Mouse (Mus musculus) neural tube, embryonic 12.5 days (tissue): ENCODE measurements around the gene Mif4gd. TPM values are rescaled to one million over a fixed set of nuclear protein-coding genes. Genes with fewer than 3 reads are reported as not detected.

Source experiments
- ATAC-seq: fragments of 200-750 bp; cut with Nextera tagmentation; 2 replicates; pipeline ENCODE4 v1.8.0; 2017; ENCODE audit warnings: low read depth, mild to moderate bottlenecking, moderate TSS enrichment, moderate library complexity; ENCODE audit not compliant: low FRiP score
- H3K27ac ChIP-seq: fragments of 300-500 bp; sonication (generic); 2 replicates; pipeline ENCODE4 v1.5.1; 2016
- H3K27me3 ChIP-seq: fragments of 300-500 bp; sonication (generic); replicated peaks from 2 replicates; pipeline ENCODE4 v1.6.1; 2016; ENCODE audit warnings: mild to moderate bottlenecking
- H3K36me3 ChIP-seq: fragments of 300-500 bp; sonication (generic); 2 replicates; pipeline ENCODE4 v1.6.1; 2016; ENCODE audit warnings: mild to moderate bottlenecking
- H3K4me1 ChIP-seq: fragments of 300-500 bp; sonication (generic); 2 replicates; pipeline ENCODE4 v1.6.1; 2016
- H3K4me2 ChIP-seq: fragments of 300-500 bp; sonication (generic); replicated peaks from 2 replicates; pipeline ENCODE4 v1.6.1; 2016; ENCODE audit warnings: mild to moderate bottlenecking
- H3K4me3 ChIP-seq: fragments of 300-500 bp; sonication (generic); 2 replicates; pipeline ENCODE4 v1.5.1; 2016
- H3K9ac ChIP-seq: fragments of 300-500 bp; sonication (generic); 2 replicates; pipeline ENCODE4 v1.6.1; 2016; ENCODE audit warnings: mild to moderate bottlenecking
- H3K9me3 ChIP-seq: fragments of 300-500 bp; sonication (generic); 2 replicates; pipeline ENCODE4 v1.6.1; 2016; ENCODE audit warnings: mild to moderate bottlenecking
- WGBS: fragments of 180-500 bp; shearing (Covaris S2); methylation state at CpG from one replicate; pipeline ENCODE4 v1.1.7; 2016; 5-methylcytosine and 5-hydroxymethylcytosine counted together
- polyA plus RNA-seq: library from polyadenylated mRNA; unstranded; fragments of >200 nt; fragmentation: Nextera tagmentation; extraction: Ambion mirVana; gene quantifications from 2 replicates; pipeline ENCODE4 v1.2.1, GENCODE M21; 2016

Gene Mif4gd
- polyA plus RNA-seq, 1 experiment from 2014 or later, result 11.6 TPM

- no peak overlapping the region for H3K9ac ChIP-seq
- H3K4me2 ChIP-seq, result no peak overlapping the region
Measured at GRCm38 (mm10) chr11:115641664-115642036, 28.9 kb upstream of the Mif4gd start.

DNA sequence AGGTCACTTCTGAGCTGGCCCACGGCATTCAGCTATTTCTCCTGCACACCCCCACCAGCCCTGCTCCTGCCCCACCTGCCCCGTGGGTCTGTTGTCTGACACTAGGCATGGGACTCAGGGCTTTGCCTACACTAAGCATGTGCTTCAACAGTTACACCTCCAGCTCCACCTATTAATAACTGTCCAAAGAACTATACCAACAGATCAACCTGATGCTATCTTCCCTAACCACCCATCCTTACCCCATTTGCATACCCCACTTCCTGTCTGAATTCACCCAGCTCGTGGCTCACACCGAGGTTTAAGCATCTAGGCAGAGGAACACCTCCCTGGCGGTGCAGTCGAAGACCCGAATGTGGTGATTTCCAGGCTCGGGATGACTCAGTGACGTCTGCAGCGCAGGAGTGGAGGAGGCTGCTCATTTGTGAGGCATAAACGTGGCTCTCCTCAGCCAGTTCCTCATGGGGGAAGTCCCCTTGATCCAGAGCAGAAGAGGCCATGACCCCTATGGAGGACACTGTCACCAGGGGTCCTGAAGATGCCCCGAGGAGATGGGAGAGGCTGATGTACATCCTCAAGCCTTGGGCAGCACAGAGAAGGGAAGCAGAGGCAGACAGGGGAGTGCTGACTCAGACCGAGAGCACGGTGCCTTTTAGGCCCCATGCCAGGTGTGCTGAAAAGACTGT is 28.4 kb upstream of the Mif4gd start:
- no peaks in the 10 kb centered on the region for H3K9me3 ChIP-seq
- H3K4me3 ChIP-seq, result no peak overlapping the region
- no peak for ATAC-seq
- H3K4me2 ChIP-seq, result no peak overlapping the region
- H3K27me3 ChIP-seq, result no peaks in the 10 kb centered on the region
- WGBS, result 61% methylated on average over 14 of the region's 14 CpGs
- no peak overlapping the region for H3K27ac ChIP-seq
- H3K36me3 ChIP-seq, result peaks cover 23% of the 10 kb centered on the region
- H3K4me1 ChIP-seq, result no peaks in the 10 kb centered on the region
- H3K9ac ChIP-seq, result no peak overlapping the region

More at GRCm38 (mm10) chr11:115641664-115642036, 28.9 kb upstream of the Mif4gd start:
- H3K9me3 ChIP-seq, result no peaks in the 10 kb centered on the region
- no peak overlapping the region for H3K27ac ChIP-seq
- WGBS, result 89% methylated on average over 4 of the region's 4 CpGs
- H3K4me1 ChIP-seq, result no peaks in the 10 kb centered on the region
- H3K4me3 ChIP-seq, result no peak overlapping the region
- no peak for ATAC-seq
- peaks cover 28% of the 10 kb centered on the region for H3K36me3 ChIP-seq
- no peaks in the 10 kb centered on the region for H3K27me3 ChIP-seq

GRCm38 (mm10) chr11:115640311-115640828 is 27.6 kb upstream of the Mif4gd start:
- 86% methylated on average over 3 of the region's 4 CpGs for WGBS
- no peak for ATAC-seq

GRCm38 (mm10) chr11:115639540-115639939 is 26.8 kb upstream of the Mif4gd start:
- no peak overlapping the region for H3K4me2 ChIP-seq
- no peak overlapping the region for H3K9ac ChIP-seq
- H3K4me3 ChIP-seq, result no peak overlapping the region
- 81% methylated on average over 4 of the region's 4 CpGs for WGBS
- H3K27me3 ChIP-seq, result no peaks in the 10 kb centered on the region
- ATAC-seq, result no peak
- H3K36me3 ChIP-seq, result peaks cover 17% of the 10 kb centered on the region
- no peaks in the 10 kb centered on the region for H3K9me3 ChIP-seq
- H3K27ac ChIP-seq, result no peak overlapping the region
- H3K4me1 ChIP-seq, result no peaks in the 10 kb centered on the region

More at GRCm38 (mm10) chr11:115640311-115640828, 27.6 kb upstream of the Mif4gd start:
- Histone ChIP-seq H3K4me3 (no peak overlapping the region), H3K27me3 (no peaks in the 10 kb centered on the region), H3K9me3 (no peaks in the 10 kb centered on the region), H3K4me2 (no peak overlapping the region), H3K9ac (no peak overlapping the region), H3K27ac (no peak overlapping the region), H3K36me3 (peaks cover 23% of the 10 kb centered on the region), H3K4me1 (no peaks in the 10 kb centered on the region)

DNA sequence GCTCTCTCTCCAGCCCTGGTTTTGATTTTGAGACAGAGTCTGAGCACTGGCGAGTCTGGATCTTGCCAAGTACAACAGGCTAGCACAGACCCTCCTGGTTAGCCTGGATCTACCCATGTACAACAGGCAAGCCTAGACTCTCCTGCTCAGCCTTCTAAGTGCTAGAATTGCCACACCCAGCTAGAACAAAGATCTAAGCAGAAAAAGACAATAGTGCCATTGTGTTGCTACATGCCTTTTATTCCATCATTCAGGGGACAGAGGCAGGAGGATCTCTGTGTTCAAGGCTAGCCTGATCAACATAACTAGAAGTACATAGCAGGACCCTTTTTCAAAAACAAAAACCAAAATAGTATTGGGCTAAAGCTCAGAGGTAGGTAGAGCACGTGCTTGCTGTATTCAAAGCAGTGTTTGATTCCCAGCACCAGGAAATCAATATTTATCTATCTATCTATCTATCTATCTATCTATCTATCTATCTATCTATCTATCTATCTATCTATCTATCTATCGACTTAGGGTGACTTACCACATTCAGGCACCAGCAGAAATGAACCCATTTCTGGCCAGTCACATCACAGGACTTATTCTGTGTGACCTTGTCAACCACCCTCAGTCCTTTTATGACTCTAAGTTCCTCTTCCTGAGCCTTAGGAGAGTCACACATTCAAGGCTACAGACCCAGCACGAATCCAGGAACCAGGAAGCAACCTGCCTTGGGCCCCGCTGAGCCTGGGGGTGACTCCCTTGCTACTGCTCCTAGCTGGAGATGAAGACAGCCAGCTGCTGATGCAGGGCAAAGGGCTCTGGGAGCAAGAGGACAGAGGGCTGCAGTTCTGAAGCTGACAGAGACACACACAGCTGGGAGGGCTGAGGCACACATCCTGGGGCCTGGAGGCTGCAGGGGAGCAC is 26.0 kb upstream of the Mif4gd start:
- no peaks in the 10 kb centered on the region for H3K4me1 ChIP-seq
- no peak overlapping the region for H3K27ac ChIP-seq
- 83% methylated on average over 5 of the region's 5 CpGs for whole genome bisulfite sequencing
- no peak overlapping the region for H3K4me2 ChIP-seq
- H3K36me3 ChIP-seq, result peaks cover 11% of the 10 kb centered on the region
- H3K27me3 ChIP-seq, result no peaks in the 10 kb centered on the region
- H3K4me3 ChIP-seq, result no peak overlapping the region
- no peaks in the 10 kb centered on the region for H3K9me3 ChIP-seq
- no peak overlapping the region for H3K9ac ChIP-seq
- ATAC-seq, result no peak

DNA sequence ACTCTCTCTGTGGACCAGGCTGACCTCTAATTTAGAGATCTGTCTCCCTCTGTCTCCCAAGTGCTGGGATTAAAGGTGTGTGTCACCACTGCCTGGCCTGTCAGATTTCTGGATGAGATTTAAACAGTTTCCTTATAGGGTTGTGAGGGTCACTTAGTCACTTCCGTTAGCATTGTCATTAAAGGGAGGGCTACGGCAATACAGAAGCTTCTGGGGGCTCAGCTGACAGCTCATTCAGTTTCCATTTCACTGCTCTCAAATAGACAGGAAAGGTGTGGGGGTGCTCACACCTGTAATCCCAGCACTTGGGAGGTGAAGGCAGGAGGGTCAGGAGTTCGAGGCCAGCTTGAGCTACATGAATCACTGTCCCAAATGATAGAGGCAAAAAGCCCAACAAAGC is 24.2 kb upstream of the Mif4gd start:
- WGBS, result 80% methylated on average over 3 of the region's 3 CpGs

GRCm38 (mm10) chr11:115635484-115635883 is 22.7 kb upstream of the Mif4gd start:
- Histone ChIP-seq H3K9ac (no peak overlapping the region), H3K4me1 (no peaks in the 10 kb centered on the region), H3K36me3 (no peaks in the 10 kb centered on the region), H3K9me3 (no peaks in the 10 kb centered on the region), H3K27me3 (no peaks in the 10 kb centered on the region), H3K27ac (no peak overlapping the region), H3K4me2 (no peak overlapping the region), H3K4me3 (no peak overlapping the region)
- WGBS, result 67% methylated on average over 8 of the region's 8 CpGs
- ATAC-seq, result no peak

More for the DNA sequence above, 24.2 kb upstream of the Mif4gd start:
- Histone ChIP-seq H3K4me3 (no peak overlapping the region), H3K9me3 (no peaks in the 10 kb centered on the region), H3K36me3 (no peaks in the 10 kb centered on the region), H3K27me3 (no peaks in the 10 kb centered on the region), H3K9ac (no peak overlapping the region), H3K4me1 (no peaks in the 10 kb centered on the region), H3K27ac (no peak overlapping the region), H3K4me2 (no peak overlapping the region)
- no peak for ATAC-seq

GRCm38 (mm10) chr11:115635041-115635440 is 22.3 kb upstream of the Mif4gd start:
- Histone ChIP-seq H3K27ac (no peak overlapping the region), H3K27me3 (no peaks in the 10 kb centered on the region), H3K9ac (no peak overlapping the region), H3K4me3 (no peak overlapping the region), H3K36me3 (no peaks in the 10 kb centered on the region), H3K4me2 (no peak overlapping the region), H3K9me3 (no peaks in the 10 kb centered on the region), H3K4me1 (no peaks in the 10 kb centered on the region)
- no peak for ATAC-seq
- WGBS, result 86% methylated on average over 8 of the region's 8 CpGs

DNA sequence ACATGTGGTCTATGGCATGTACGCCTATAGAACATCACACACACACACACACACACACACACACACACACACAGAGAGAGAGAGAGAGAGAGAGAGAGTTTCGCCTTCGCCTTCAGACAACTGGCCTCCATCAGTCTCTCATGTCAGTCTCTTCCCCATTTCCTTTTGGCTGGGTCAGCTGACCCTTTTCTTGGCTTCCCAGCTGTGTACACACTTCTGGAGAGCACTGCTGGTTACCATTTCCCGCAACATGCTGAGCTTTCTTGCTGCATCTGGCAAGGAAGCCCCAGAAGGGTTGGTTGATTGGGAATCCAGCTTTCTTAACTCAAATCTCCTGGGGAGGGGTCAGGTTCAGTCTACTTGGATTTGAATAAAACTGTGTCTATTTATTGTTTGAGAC is 21.3 kb upstream of the Mif4gd start:
- H3K4me1 ChIP-seq, result no peaks in the 10 kb centered on the region
- H3K27ac ChIP-seq, result no peak overlapping the region
- WGBS, result 70% methylated on average over 4 of the region's 4 CpGs
- H3K27me3 ChIP-seq, result no peaks in the 10 kb centered on the region
- no peak overlapping the region for H3K4me3 ChIP-seq
- no peak for ATAC-seq
- no peaks in the 10 kb centered on the region for H3K9me3 ChIP-seq
- no peak overlapping the region for H3K4me2 ChIP-seq
- no peaks in the 10 kb centered on the region for H3K36me3 ChIP-seq
- H3K9ac ChIP-seq, result no peak overlapping the region

DNA sequence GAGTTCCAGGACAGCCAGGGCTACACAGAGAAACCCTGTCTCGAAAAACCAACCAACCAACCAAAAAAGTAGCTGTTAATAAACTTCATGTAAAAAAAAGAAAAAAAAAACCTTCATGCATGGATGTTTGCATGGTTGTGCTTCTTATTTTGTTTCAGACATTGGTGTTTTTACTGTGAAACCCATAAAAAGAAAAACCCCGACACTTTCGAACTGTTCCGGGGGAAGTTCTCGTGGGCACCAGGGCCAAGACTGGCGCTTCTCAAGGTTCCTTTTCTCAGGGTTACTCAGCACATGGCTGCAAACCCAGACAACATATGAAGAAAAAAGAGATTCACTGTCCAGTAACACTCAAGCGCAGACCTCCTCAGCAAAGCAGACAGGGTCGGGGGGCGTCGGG is 20.1 kb upstream of the Mif4gd start:
- no peaks in the 10 kb centered on the region for H3K9me3 ChIP-seq
- no peak overlapping the region for H3K27ac ChIP-seq
- ATAC-seq, result no peak
- WGBS, result 86% methylated on average over 10 of the region's 10 CpGs
- no peaks in the 10 kb centered on the region for H3K36me3 ChIP-seq
- no peak overlapping the region for H3K4me2 ChIP-seq
- peaks cover 3% of the 10 kb centered on the region; the same call in 1 of the 2 replicates for H3K4me1 ChIP-seq
- H3K9ac ChIP-seq, result no peak overlapping the region
- H3K4me3 ChIP-seq, result no peak overlapping the region
- H3K27me3 ChIP-seq, result no peaks in the 10 kb centered on the region

GRCm38 (mm10) chr11:115632247-115632646 is 19.5 kb upstream of the Mif4gd start:
- Histone ChIP-seq H3K4me3 (no peak overlapping the region), H3K9me3 (no peaks in the 10 kb centered on the region), H3K36me3 (no peaks in the 10 kb centered on the region), H3K4me2 (no peak overlapping the region), H3K27me3 (no peaks in the 10 kb centered on the region), H3K27ac (no peak overlapping the region), H3K9ac (no peak overlapping the region), H3K4me1 (peaks cover 7% of the 10 kb centered on the region; the same call in 1 of the 2 replicates)
- whole genome bisulfite sequencing, result 79% methylated on average over 7 of the region's 7 CpGs
- no peak for ATAC-seq

GRCm38 (mm10) chr11:115631505-115631890 is 18.7 kb upstream of the Mif4gd start:
- Histone ChIP-seq H3K27me3 (no peaks in the 10 kb centered on the region), H3K4me2 (no peak overlapping the region), H3K9me3 (no peaks in the 10 kb centered on the region), H3K27ac (no peak overlapping the region), H3K4me3 (no peak overlapping the region), H3K4me1 (peaks cover 11% of the 10 kb centered on the region; the same call in 1 of the 2 replicates), H3K9ac (no peak overlapping the region), H3K36me3 (no peaks in the 10 kb centered on the region)
- WGBS, result 25% methylated on average over 3 of the region's 3 CpGs
- ATAC-seq, result no peak
